Mouse (Mus musculus) megakaryocyte-erythroid progenitor cell, adult 5 weeks (primary cell): ENCODE measurements around the gene Smpd1. TPM values are rescaled to one million over a fixed set of nuclear protein-coding genes. Genes with fewer than 3 reads are reported as not detected.

Experiments
- polyA plus RNA-seq: library from polyadenylated mRNA; stranded (reverse); fragments of >175 nt; gene quantifications from 2 replicates; pipeline ENCODE4 v1.2.3, GENCODE M21; 2012

Gene Smpd1
- 18.2 and 20.3 TPM in 2 replicates for polyA plus RNA-seq

DNA sequence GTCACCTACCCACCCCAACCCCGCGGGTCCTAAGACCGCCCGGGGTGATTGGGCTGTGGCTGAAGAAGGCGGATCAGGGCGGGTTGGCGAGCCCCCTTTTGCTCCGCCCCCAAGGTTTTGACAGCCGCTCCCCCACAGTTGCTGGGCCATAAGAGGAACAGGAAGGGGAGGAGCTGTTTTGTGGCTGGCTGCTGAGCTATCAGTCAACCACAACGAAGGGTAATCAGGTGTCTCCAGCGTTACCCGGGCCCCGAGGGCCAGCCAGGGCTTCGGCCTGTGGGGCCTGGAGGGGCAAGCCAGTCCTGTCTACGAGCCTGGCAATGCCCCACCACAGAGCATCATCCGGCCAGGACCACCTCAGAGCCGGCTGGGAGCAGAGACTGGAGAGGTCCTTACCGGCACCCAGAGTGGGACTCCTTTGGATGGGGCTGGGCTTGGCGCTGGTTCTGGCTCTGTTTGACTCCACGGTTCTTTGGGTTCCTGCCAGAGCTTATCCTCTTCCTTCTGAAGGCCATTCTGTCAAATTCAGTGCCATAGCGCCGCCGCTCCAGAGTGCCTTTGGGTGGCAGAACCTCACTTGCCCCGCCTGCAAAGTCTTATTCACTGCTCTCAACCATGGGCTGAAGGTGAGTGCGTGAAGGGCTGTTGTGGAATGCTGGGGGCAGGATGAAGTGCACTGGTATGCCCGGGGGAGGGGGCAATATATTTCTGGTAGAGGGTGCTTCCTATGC, at the start of gene Smpd1:
TSS of gene Smpd1 (plus strand) at position 149 of the 731 bp plus-strand sequence.

DNA sequence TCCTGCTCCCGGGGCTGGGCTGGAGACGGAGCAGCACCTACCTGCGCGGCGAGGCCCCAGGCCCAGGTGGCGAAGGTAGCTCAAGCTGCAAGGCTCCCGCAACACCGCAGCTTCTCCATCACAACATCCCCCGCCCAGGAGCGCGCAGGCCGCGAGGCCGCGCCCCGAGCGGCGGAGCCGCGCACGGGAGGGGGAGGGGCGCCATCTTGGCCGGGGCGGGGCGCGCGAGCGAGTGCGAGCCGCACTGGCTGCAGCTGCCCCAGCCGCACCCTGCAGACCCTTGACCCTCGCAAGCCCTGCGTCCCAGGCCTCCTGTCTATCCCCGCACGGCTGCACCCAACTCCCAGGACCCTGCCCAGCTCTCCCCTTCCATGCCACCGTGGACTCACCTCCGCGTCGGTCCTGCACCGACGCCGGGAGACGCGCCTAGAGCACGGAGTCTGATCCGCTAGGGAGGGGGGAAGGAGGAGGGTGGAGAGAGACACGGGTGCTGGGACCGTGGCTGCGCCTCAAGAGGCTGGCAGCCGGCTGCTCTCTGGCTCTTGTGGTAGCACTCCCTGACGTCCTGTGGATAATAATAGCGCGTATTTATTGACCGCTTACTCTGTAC, 27.0 kb downstream of the Smpd1 start, which contains the start of gene Apbb1:
TSS of gene Apbb1 (minus strand) at position 560 of the 610 bp plus-strand sequence.

Other genes starting within 250 kb of the Smpd1 start
- gene Olfr689, start 243.2 kb upstream of the Smpd1 start, polyA plus RNA-seq = not detected in 2 replicates
- not detected in 2 replicates for gene Olfr690, start 220.3 kb upstream of the Smpd1 start, polyA plus RNA-seq
- not detected in 2 replicates for gene Olfr691, start 212.1 kb upstream of the Smpd1 start, polyA plus RNA-seq
- gene Olfr692, start 186.1 kb upstream of the Smpd1 start, polyA plus RNA-seq = not detected in 2 replicates
- not detected in 2 replicates for gene Gm5901, start 179.3 kb upstream of the Smpd1 start, polyA plus RNA-seq
- 41.2 and 52.9 TPM in 2 replicates for gene Fam160a2, start 154.3 kb upstream of the Smpd1 start, polyA plus RNA-seq
- gene Cnga4, start 149.8 kb upstream of the Smpd1 start, polyA plus RNA-seq = 0.06 TPM in 1 of 2 replicates, not detected in the other
- gene Cckbr, start 128.6 kb upstream of the Smpd1 start, polyA plus RNA-seq = not detected in 2 replicates
- gene Cavin3, start 72.1 kb upstream of the Smpd1 start, polyA plus RNA-seq = 2.5 and 4.2 TPM in 2 replicates
- gene Apbb1, start 27.3 kb downstream of the Smpd1 start, polyA plus RNA-seq = 0.54 and 1.1 TPM in 2 replicates
- gene Hpx, start 45.8 kb downstream of the Smpd1 start, polyA plus RNA-seq = not detected in 2 replicates
- gene Trim3, start 79.2 kb downstream of the Smpd1 start, polyA plus RNA-seq = 10.2 and 10.6 TPM in 2 replicates
- 178 and 270 TPM in 2 replicates for gene Timm10b, start 85.7 kb downstream of the Smpd1 start, polyA plus RNA-seq
- gene Arfip2, start 86.1 kb downstream of the Smpd1 start, polyA plus RNA-seq = 80.3 and 83.8 TPM in 2 replicates
- gene Gm45799, start 86.2 kb downstream of the Smpd1 start, polyA plus RNA-seq = 87.9 and 116 TPM in 2 replicates
- gene Dnhd1, start 96.5 kb downstream of the Smpd1 start, polyA plus RNA-seq = 0.23 and 0.38 TPM in 2 replicates
- 47.1 and 54.7 TPM in 2 replicates for gene Ilk, start 182.2 kb downstream of the Smpd1 start, polyA plus RNA-seq
- gene Rrp8, start 183.0 kb downstream of the Smpd1 start, polyA plus RNA-seq = 18.9 and 33.4 TPM in 2 replicates
- 290 and 304 TPM in 2 replicates for gene Taf10, start 190.0 kb downstream of the Smpd1 start, polyA plus RNA-seq
- gene Tpp1, start 197.9 kb downstream of the Smpd1 start, polyA plus RNA-seq = 35.6 and 36.7 TPM in 2 replicates
- 0.06 and 0.19 TPM in 2 replicates for gene Dchs1, start 233.3 kb downstream of the Smpd1 start, polyA plus RNA-seq